Mouse (Mus musculus) heart, postnatal 0 days (tissue): ENCODE data around the gene Pagr1a. TPM values are rescaled to one million over a fixed set of nuclear protein-coding genes. Genes with fewer than 3 reads are reported as not detected.

Source experiments
- ATAC-seq: fragments of 200-750 bp; cut with Nextera tagmentation; 2 replicates; pipeline ENCODE4 v1.8.0; 2017; ENCODE audit warnings: low read depth, moderate number of reproducible peaks, moderate library complexity; ENCODE audit not compliant: insufficient read depth
- DNase-seq: peaks from one replicate; pipeline ENCODE4 v3.0.0-alpha.2; 2016; ENCODE audit warnings: low spot score
- H3K27ac ChIP-seq: fragments of 300-500 bp; sonication (generic); 2 replicates; pipeline ENCODE4 v1.5.1; 2014; ENCODE audit warnings: low read depth, mild to moderate bottlenecking
- H3K27me3 ChIP-seq: fragments of 300-500 bp; sonication (generic); 2 replicates; pipeline ENCODE4 v1.6.1; 2014; ENCODE audit warnings: low read length, mixed read lengths; ENCODE audit not compliant: control insufficient read depth, insufficient read depth
- H3K36me3 ChIP-seq: fragments of 300-500 bp; sonication (generic); replicated peaks from 2 replicates; pipeline ENCODE4 v1.6.1; 2014; ENCODE audit warnings: low read length, mixed read lengths; ENCODE audit not compliant: control insufficient read depth, insufficient read depth
- H3K4me1 ChIP-seq: fragments of 300-500 bp; sonication (generic); 2 replicates; pipeline ENCODE4 v1.6.1; 2014; ENCODE audit warnings: antibody characterized with exemption; ENCODE audit not compliant: control insufficient read depth, insufficient read depth
- H3K4me2 ChIP-seq: fragments of 300-500 bp; sonication (generic); 2 replicates; pipeline ENCODE4 v1.6.1; 2014; ENCODE audit warnings: low read depth, mild to moderate bottlenecking, low read length, moderate library complexity
- H3K4me3 ChIP-seq: fragments of 300-500 bp; sonication (generic); 2 replicates; pipeline ENCODE4 v1.5.1; 2014; ENCODE audit warnings: low read depth, low read length
- H3K9ac ChIP-seq: fragments of 300-500 bp; sonication (generic); replicated peaks from 2 replicates; pipeline ENCODE4 v1.6.1; 2014; ENCODE audit warnings: low read depth, low read length, mixed read lengths
- H3K9me3 ChIP-seq: fragments of 300-500 bp; sonication (generic); replicated peaks from 2 replicates; pipeline ENCODE4 v1.6.1; 2016; ENCODE audit warnings: low read length; ENCODE audit not compliant: control insufficient read depth
- CTCF ChIP-seq: IDR thresholded peaks from 2 replicates; pipeline ENCODE4 v1.5.1; 2016; ENCODE audit warnings: antibody characterized with exemption, control low read depth, low read depth
- EP300 ChIP-seq: IDR thresholded peaks from 2 replicates; pipeline ENCODE4 v1.6.1; 2016; ENCODE audit warnings: antibody characterized with exemption, low read depth
- WGBS: fragments of 180-500 bp; shearing (Covaris S2); extraction: QIAGEN DNeasy Blood & Tissue Kit; methylation state at CpG from one replicate; pipeline ENCODE4 v1.1.7; 2014; 5-methylcytosine and 5-hydroxymethylcytosine counted together
- polyA plus RNA-seq: library from polyadenylated mRNA; unstranded; fragments of >200 nt; fragmentation: Nextera tagmentation; extraction: Ambion mirVana; gene quantifications from 2 replicates; pipeline ENCODE4 v1.2.1, GENCODE M21; 2015
- total RNA-seq: library from RNA; depleted of rRNA; stranded (reverse); fragments of >200 nt; gene quantifications from 2 replicates; pipeline ENCODE4 v1.2.3, GENCODE M21; 2014; ENCODE audit warnings: low replicate concordance

Pagr1a gene
- total and polyA plus RNA-seq, 2 experiments from 2014 or later, result 44.8 TPM; not detected in 1

DNA sequence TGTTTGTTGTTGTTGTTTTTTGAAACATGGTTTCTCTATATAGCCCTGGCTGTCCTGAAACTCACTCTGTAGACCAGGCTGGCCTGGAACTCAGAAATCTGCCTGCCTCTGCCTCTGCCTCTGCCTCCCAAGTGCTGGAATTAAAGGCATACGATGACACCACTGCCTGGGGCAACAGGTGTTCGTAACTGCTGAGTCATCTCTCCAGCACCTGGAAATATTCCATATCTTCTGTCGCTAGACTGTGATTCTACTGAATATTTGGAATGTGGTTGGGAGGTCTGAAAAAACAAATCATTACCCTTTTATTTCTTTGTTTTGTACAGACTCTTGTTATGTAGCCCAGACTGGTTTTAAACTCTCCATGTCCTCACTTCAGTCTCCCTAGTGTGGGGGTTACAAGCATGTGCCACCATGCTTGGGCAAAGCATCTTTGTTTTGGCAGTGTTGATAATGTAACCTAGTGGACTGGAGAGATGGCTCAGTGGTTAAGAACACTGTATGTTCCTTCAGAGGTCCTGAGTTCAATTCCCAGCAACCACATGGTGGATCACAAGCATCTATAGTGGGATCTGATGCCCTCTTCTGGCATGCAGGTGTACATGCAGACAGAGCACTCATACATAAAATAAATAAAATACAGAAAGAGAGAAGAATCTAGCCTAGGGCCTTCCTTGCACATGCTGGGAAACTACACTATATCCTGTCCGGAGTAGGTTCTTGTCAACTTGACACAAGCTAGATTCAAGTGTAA is 12.9 kb downstream of the Pagr1a start:
- no peak overlapping the region for H3K4me2 ChIP-seq
- no peak overlapping the region for H3K27ac ChIP-seq
- peaks cover 20% of the 10 kb centered on the region for H3K4me1 ChIP-seq
- TF ChIP-seq CTCF (peak; percentile 4; the same call in 1 of the 2 replicates), EP300 (no peak)
- H3K9ac ChIP-seq, result no peak overlapping the region
- H3K9me3 ChIP-seq, result no peaks in the 10 kb centered on the region
- DNase-seq, result no peak
- H3K27me3 ChIP-seq, result no peaks in the 10 kb centered on the region
- ATAC-seq, result no peak
- 79% methylated on average over 4 of the region's 4 CpGs for WGBS
- peaks cover 6% of the 10 kb centered on the region for H3K36me3 ChIP-seq
- H3K4me3 ChIP-seq, result no peak overlapping the region

DNA sequence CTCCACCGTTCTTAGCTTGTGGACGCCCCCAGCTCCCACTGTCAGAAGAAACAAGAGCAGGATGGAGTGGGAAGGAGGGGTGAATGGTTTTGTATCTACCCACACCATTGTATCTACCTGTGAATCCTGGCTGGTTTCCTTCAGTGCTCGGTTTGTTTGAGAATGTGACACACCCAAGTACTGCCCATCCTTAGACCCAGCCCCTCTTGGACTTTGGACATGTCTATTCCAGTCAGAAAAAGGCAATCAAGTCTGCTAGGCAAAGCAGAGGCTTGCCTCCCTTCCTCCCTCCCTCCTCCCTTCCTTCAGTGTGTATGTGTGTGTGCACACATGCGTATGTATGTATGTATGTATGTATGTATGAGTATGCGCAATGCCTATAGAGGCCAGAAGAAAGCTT is 13.5 kb downstream of the Pagr1a start:
- no peak overlapping the region for H3K4me3 ChIP-seq
- WGBS, result 82% methylated on average over 5 of the region's 5 CpGs

DNA sequence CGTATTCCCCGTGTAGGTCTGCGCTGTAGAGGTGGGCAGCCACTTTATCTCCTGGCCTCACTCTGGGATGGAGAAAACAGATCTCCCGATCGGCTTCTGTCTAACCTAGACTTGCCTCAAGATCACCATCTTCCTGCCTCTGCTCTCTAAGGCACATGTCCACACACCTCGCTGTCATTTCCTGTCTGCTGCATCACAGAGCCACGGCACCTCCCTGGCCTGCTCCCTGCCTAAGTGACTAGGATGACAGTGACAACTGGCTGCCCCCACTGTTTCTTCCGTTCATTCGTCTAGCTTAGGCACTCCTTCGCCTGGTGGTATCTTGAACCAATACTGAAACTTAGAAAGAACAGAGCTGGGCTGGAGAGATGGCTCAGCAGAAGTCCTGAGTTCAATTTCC is 17.6 kb downstream of the Pagr1a start:
- WGBS, result 67% methylated on average over 10 of the region's 10 CpGs
- ATAC-seq, result no peak
- no peak for DNase-seq
- H3K9ac ChIP-seq, result no peak overlapping the region
- H3K4me3 ChIP-seq, result no peak overlapping the region
- TF ChIP-seq CTCF (no peak), EP300 (no peak)
- no peaks in the 10 kb centered on the region for H3K4me1 ChIP-seq
- no peak overlapping the region for H3K27ac ChIP-seq
- H3K36me3 ChIP-seq, result peaks cover 32% of the 10 kb centered on the region
- H3K27me3 ChIP-seq, result no peaks in the 10 kb centered on the region
- no peak overlapping the region for H3K4me2 ChIP-seq
- H3K9me3 ChIP-seq, result no peaks in the 10 kb centered on the region

More for the DNA sequence above, 13.5 kb downstream of the Pagr1a start:
- Histone ChIP-seq H3K4me2 (no peak overlapping the region), H3K36me3 (peaks cover 6% of the 10 kb centered on the region), H3K27ac (no peak overlapping the region), H3K9ac (no peak overlapping the region), H3K4me1 (peaks cover 14% of the 10 kb centered on the region; the same call in 1 of the 2 replicates), H3K27me3 (no peaks in the 10 kb centered on the region), H3K9me3 (no peaks in the 10 kb centered on the region)
- no peak for DNase-seq
- no peak for ATAC-seq
- TF ChIP-seq EP300, result no peak
- TF ChIP-seq CTCF, result no peak

DNA sequence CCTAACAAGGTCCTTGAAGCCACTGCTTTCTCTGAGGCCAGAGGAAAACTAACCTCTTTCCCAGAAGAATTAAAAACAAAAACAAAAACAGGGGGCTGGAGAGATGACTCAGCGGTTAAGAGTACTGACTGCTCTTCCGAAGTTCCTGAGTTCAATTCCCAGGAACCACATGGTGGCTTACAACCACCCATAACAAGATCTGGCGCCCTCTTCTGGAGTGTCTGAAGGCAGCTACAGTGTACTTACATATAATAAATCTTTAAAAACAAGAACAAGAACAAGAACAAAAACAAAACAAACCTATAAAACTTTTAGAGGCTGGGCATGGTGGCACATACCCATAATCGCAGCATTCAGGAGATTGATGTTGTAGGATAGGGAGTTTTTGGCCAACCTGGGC is 20.7 kb downstream of the Pagr1a start:
- no peak for ATAC-seq
- TF ChIP-seq EP300, result no peak
- TF ChIP-seq CTCF, result peak; percentile 6; the same call in 1 of the 2 replicates

DNA sequence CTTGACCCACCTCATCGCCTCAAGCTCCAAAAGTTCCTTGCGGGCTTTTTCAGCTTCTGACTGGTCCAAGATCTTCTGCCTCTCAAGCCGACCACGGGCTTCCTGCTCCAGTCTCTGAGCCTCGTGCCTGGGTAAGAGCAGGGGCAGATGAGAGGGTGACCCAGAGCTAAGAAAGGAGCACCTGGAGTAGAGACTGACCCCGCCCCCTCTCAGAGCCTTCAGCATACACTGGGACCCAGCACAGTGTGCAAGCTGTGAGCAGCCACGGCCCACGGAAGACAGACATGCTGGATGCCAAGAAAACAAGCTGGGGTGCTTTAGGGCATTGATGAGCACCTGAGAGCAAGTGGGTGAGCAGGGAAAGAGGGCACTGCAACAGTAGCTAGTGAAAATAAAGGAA is 28.3 kb downstream of the Pagr1a start:
- no peak for DNase-seq
- 65% methylated on average over 8 of the region's 8 CpGs for WGBS
- Histone ChIP-seq H3K9me3 (no peaks in the 10 kb centered on the region), H3K36me3 (peaks cover 33% of the 10 kb centered on the region), H3K4me2 (no peak overlapping the region), H3K9ac (no peak overlapping the region), H3K4me1 (no peaks in the 10 kb centered on the region), H3K4me3 (no peak overlapping the region), H3K27me3 (no peaks in the 10 kb centered on the region), H3K27ac (no peak overlapping the region)
- TF ChIP-seq EP300 (no peak), CTCF (no peak)
- ATAC-seq, result no peak

More for the DNA sequence above, 20.7 kb downstream of the Pagr1a start:
- Histone ChIP-seq H3K4me3 (no peak overlapping the region), H3K9ac (no peak overlapping the region), H3K9me3 (no peaks in the 10 kb centered on the region), H3K27me3 (no peaks in the 10 kb centered on the region), H3K4me1 (no peaks in the 10 kb centered on the region), H3K27ac (no peak overlapping the region), H3K4me2 (no peak overlapping the region), H3K36me3 (peaks cover 42% of the 10 kb centered on the region)
- 81% methylated on average over 4 of the region's 4 CpGs for WGBS
- DNase-seq, result no peak
